ENCODE assay signal across 30 mouse cellular contexts in genomic region chr4:98057721-98058120, GRCm38 (mm10).
DNase-seq lines count a peak whose midpoint lies in the region; ATAC-seq and TF ChIP-seq lines count a peak whose summit lies in the region.
"Had no signal": no experiment of that assay in that cellular context is flagged by ENCODE, and none has a peak within 500 bp of the region (broad histone marks: within the 10 kb centered on the region; RNA-seq: fewer than 3 reads in every experiment).

No protein-coding gene starts in this region.

- no peaks in the 10 kb centered on the region for H3K9me3 ChIP-seq in kidney, postnatal 0 days (replicated peaks; ENCODE audit: low read length)
- no peaks in the 10 kb centered on the region for H3K9me3 ChIP-seq in forebrain, embryonic 13.5 days (replicated peaks)
- H3K9me3 ChIP-seq: embryonic facial prominence, embryonic 10.5 days; forebrain, embryonic 10.5 days; heart, embryonic 12.5 days; heart, embryonic 15.5 days; hindbrain, embryonic 10.5 days; hindbrain, embryonic 13.5 days; intestine, embryonic 15.5 days had no signal

- no peak for ATAC-seq in kidney, postnatal 0 days (replicated peaks; ENCODE audit: low FRiP score, low read depth)
- no peak for ATAC-seq in forebrain, embryonic 13.5 days
- ATAC-seq: activated CD4-positive, CD25-positive, alpha-beta regulatory T cell, adult 4 months; forebrain, embryonic 14.5 days; forebrain, postnatal 0 days; hindbrain, embryonic 16.5 days; intestine, embryonic 15.5 days had no signal

- no peaks in the 10 kb centered on the region for H3K4me1 ChIP-seq in kidney, postnatal 0 days (replicated peaks; ENCODE audit: insufficient read depth, low read length)
- H3K4me1 ChIP-seq in forebrain, embryonic 13.5 days: no peaks in the 10 kb centered on the region; the same call in 1 of the 2 replicates
- H3K4me1 ChIP-seq: forebrain, embryonic 10.5 days; hindbrain, embryonic 10.5 days; hindbrain, embryonic 13.5 days; intestine, embryonic 15.5 days had no signal

- H3K27ac ChIP-seq in kidney, postnatal 0 days: no peak overlapping the region
- no peak overlapping the region for H3K27ac ChIP-seq in forebrain, embryonic 13.5 days
- H3K27ac ChIP-seq: embryonic facial prominence, embryonic 10.5 days; embryonic facial prominence, embryonic 13.5 days; forebrain, embryonic 10.5 days; heart, embryonic 15.5 days; hindbrain, embryonic 10.5 days; hindbrain, embryonic 13.5 days; intestine, embryonic 15.5 days had no signal

- H3K9ac ChIP-seq in kidney, postnatal 0 days (ENCODE audit: low read depth, low read length): no peak overlapping the region
- no peak overlapping the region for H3K9ac ChIP-seq in forebrain, embryonic 13.5 days
- H3K9ac ChIP-seq: embryonic facial prominence, embryonic 13.5 days; forebrain, postnatal 0 days; heart, embryonic 12.5 days; heart, embryonic 15.5 days; hindbrain, embryonic 13.5 days; intestine, embryonic 15.5 days had no signal

- no peak overlapping the region for H3K4me3 ChIP-seq in kidney, postnatal 0 days (replicated peaks; ENCODE audit: low read depth, low read length)
- no peak overlapping the region for H3K4me3 ChIP-seq in forebrain, embryonic 13.5 days
- H3K4me3 ChIP-seq: embryonic facial prominence, embryonic 10.5 days; embryonic facial prominence, embryonic 13.5 days; erythroblast, embryonic 14.5 days; forebrain, embryonic 10.5 days; heart, embryonic 12.5 days; heart, embryonic 15.5 days; hindbrain, embryonic 10.5 days; hindbrain, embryonic 13.5 days; intestine, embryonic 15.5 days had no signal

- WGBS in kidney, postnatal 0 days: 29% methylated on average over 4 of the region's 4 CpGs
- WGBS in forebrain, embryonic 13.5 days: 87% methylated on average over 4 of the region's 4 CpGs

- H3K4me2 ChIP-seq in kidney, postnatal 0 days (ENCODE audit: low read length): peak overlapping the region; percentile 14; the same call in 1 of the 2 replicates
- no peak overlapping the region for H3K4me2 ChIP-seq in forebrain, embryonic 13.5 days
- H3K4me2 ChIP-seq: embryonic facial prominence, embryonic 13.5 days; heart, embryonic 12.5 days; heart, embryonic 15.5 days; hindbrain, embryonic 13.5 days; intestine, embryonic 15.5 days had no signal

- no peak for TF ChIP-seq CTCF in kidney, postnatal 0 days (IDR thresholded peaks at IDR 0.05; ENCODE audit: low read depth)

- no peaks in the 10 kb centered on the region for H3K27me3 ChIP-seq in kidney, postnatal 0 days (ENCODE audit: insufficient read depth, low read length)
- H3K27me3 ChIP-seq in forebrain, embryonic 13.5 days: no peaks in the 10 kb centered on the region
- H3K27me3 ChIP-seq: embryonic facial prominence, embryonic 13.5 days; heart, embryonic 12.5 days; heart, embryonic 15.5 days; hindbrain, embryonic 13.5 days; intestine, embryonic 15.5 days had no signal

- no peaks in the 10 kb centered on the region for H3K36me3 ChIP-seq in kidney, postnatal 0 days (ENCODE audit: insufficient read depth, low read length)
- peaks cover 18% of the 10 kb centered on the region for H3K36me3 ChIP-seq in forebrain, embryonic 13.5 days (ENCODE audit: poor library complexity, severe bottlenecking)
- H3K36me3 ChIP-seq: embryonic facial prominence, embryonic 10.5 days; forebrain, embryonic 10.5 days; hindbrain, embryonic 10.5 days; hindbrain, embryonic 13.5 days; intestine, embryonic 15.5 days had no signal

- peak; percentile 57 for DNase-seq in gastrocnemius, adult 18-20 months (ENCODE audit: low spot score)
- no peak for DNase-seq in gastrocnemius, postnatal 4 days (ENCODE audit: low spot score in 2 of 2)
- peak; percentile 17 for DNase-seq in kidney, postnatal 0 days (ENCODE audit: low spot score)
- no peak for DNase-seq in kidney, postnatal 14 days
- DNase-seq in gastrocnemius, postnatal 25 days: peak; percentile 53
- no peak for DNase-seq in cerebellum, adult 18-20 months
- DNase-seq in embryo, embryonic 11 days: no peak
- DNase-seq: adrenal gland, adult 8-10 months; adrenal gland, postnatal 25 days; cerebellum, adult 11-12 months; cerebellum, adult 9-10 months; cerebellum, postnatal 25 days; heart, postnatal 10 days; heart, postnatal 36 days; kidney, adult 11 months; kidney, adult 8-10 months had no signal

Comparison
In these comparisons a context has a peak if more than half of its experiments do, and no peak if none do; other contexts are left out.
1. DNase-seq: peak in gastrocnemius, adult 18-20 months (single experiment), kidney, postnatal 0 days (single experiment) and gastrocnemius, postnatal 25 days (single experiment); none in gastrocnemius, postnatal 4 days (0 of 2), kidney, postnatal 14 days (single experiment), cerebellum, adult 18-20 months (0 of 2) and embryo, embryonic 11 days (single experiment).